Mouse (Mus musculus) lung, embryonic 16.5 days (tissue): ENCODE results near the gene Ypel3. TPM values are rescaled to one million over a fixed set of nuclear protein-coding genes. Genes with fewer than 3 reads are reported as not detected.
"Not testable (repeated sequence)": the region's sequence is repeated elsewhere in the genome, so short reads cannot be mapped to it uniquely, and the experiment has no call there.

Experiments
- ATAC-seq: fragments of 200-750 bp; cut with Nextera tagmentation; 2 replicates; pipeline ENCODE4 v1.8.0; 2017; ENCODE audit warnings: low read depth, mild to moderate bottlenecking, moderate library complexity
- H3K27ac ChIP-seq: fragments of 300-500 bp; sonication (generic); 2 replicates; pipeline ENCODE4 v1.5.1; 2014; ENCODE audit warnings: mild to moderate bottlenecking, control low read depth, low read length
- H3K27me3 ChIP-seq: fragments of 300-500 bp; sonication (generic); 2 replicates; pipeline ENCODE4 v1.6.1; 2014; ENCODE audit warnings: low read depth, low read length, mixed read lengths; ENCODE audit not compliant: control insufficient read depth, insufficient read depth
- H3K36me3 ChIP-seq: fragments of 300-500 bp; sonication (generic); 2 replicates; pipeline ENCODE4 v1.6.1; 2014; ENCODE audit warnings: low read length; ENCODE audit not compliant: control insufficient read depth, insufficient read depth
- H3K4me1 ChIP-seq: fragments of 300-500 bp; sonication (generic); replicated peaks from 2 replicates; pipeline ENCODE4 v1.6.1; 2014; ENCODE audit warnings: low read length, mixed read lengths; ENCODE audit not compliant: control insufficient read depth, insufficient read depth
- H3K4me2 ChIP-seq: fragments of 300-500 bp; sonication (generic); 2 replicates; pipeline ENCODE4 v1.6.1; 2014; ENCODE audit warnings: low read depth, low read length, control low read depth
- H3K4me3 ChIP-seq: fragments of 300-500 bp; sonication (generic); 2 replicates; pipeline ENCODE4 v1.5.1; 2014; ENCODE audit warnings: mild to moderate bottlenecking, low read length, control low read depth
- H3K9ac ChIP-seq: fragments of 300-500 bp; sonication (generic); 2 replicates; pipeline ENCODE4 v1.6.1; 2014; ENCODE audit warnings: low read length, control low read depth
- H3K9me3 ChIP-seq: fragments of 300-500 bp; sonication (generic); 2 replicates; pipeline ENCODE4 v1.6.1; 2016; ENCODE audit warnings: low read length; ENCODE audit not compliant: control insufficient read depth
- WGBS: fragments of 180-500 bp; shearing (Covaris S2); extraction: QIAGEN DNeasy Blood & Tissue Kit; methylation state at CpG from one replicate; pipeline ENCODE4 v1.1.7; 2014; 5-methylcytosine and 5-hydroxymethylcytosine counted together
- polyA plus RNA-seq: library from polyadenylated mRNA; unstranded; fragments of >200 nt; fragmentation: Nextera tagmentation; extraction: Ambion mirVana; gene quantifications from 2 replicates; pipeline ENCODE4 v1.2.1, GENCODE M21; 2015

Gene Ypel3
- polyA plus RNA-seq: 111 and 123 TPM in 2 replicates

DNA sequence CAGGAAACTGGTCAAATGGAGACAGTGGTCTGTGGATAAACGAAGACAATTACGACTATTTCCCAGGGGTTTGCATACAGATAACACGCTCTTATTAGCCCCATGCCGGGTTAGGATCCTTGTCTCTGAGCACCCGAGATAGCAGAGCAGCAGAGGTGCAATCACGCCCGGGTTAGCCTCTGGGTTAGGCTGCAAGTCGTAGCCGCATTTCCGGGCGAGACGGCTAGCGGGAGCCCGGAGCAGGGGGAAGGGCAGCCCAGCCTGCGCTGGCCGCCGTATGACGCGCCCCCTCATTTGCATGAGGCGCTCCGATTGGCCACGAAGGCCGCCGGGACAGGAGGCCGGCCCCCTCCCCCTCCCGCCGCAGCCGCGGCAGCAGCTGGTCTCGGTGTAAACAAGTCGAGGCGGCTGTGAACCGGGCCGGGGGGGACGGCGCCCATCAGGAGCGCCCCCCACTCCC, at the start of gene Ypel3:
Ypel3 (plus strand) TSS at position 358 of the 460 bp plus-strand sequence.
- Histone ChIP-seq H3K27ac (peak within 1 kb of the TSS; percentile 94), H3K4me2 (peak within 1 kb of the TSS; percentile 93), H3K36me3 (peaks cover 6% of the 10 kb centered on the region; the same call in 1 of the 2 replicates), H3K9ac (peak within 1 kb of the TSS; percentile 92), H3K4me3 (peak within 1 kb of the TSS; percentile 75), H3K27me3 (no peaks in the 10 kb centered on the region), H3K9me3 (no peaks in the 10 kb centered on the region), H3K4me1 (peaks cover 37% of the 10 kb centered on the region)
- 0% methylated on average over 28 of the region's 37 CpGs for WGBS
- peak; percentile 93 for ATAC-seq

DNA sequence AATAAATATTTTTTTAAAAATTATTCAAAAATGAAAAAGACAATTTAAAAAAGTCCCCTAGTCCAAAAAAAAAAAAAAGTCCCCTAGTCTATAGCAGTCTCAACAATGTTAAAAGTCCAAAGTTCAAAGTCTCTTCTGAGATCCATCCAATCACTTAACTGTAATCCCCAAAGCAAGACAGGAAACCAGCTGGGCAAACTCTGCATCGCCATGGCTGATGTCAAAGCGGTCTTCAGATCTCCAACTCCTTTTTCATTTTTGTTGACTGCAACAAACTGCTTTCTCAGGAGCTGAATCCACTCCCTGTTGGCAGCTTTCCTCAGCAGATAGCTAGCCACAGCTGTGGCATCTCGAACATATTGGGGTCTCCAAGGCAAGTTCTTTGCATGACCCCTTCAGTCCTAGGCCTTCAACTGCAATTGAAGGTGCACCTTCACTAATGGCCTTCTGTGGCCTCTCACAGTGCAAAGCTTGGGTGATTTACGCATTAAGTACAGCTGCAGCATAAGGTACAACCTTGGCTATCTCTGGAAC, 46.4 kb upstream of the Ypel3 start:
- H3K9me3 ChIP-seq, H3K9ac ChIP-seq, H3K36me3 ChIP-seq, H3K4me1 ChIP-seq, H3K27me3 ChIP-seq, H3K4me2 ChIP-seq, H3K4me3 ChIP-seq: not testable (repeated sequence)
- peak; percentile 91 for ATAC-seq
- WGBS: 51% methylated on average over 4 of the region's 4 CpGs
- peak overlapping the region; percentile 23 for H3K27ac ChIP-seq

DNA sequence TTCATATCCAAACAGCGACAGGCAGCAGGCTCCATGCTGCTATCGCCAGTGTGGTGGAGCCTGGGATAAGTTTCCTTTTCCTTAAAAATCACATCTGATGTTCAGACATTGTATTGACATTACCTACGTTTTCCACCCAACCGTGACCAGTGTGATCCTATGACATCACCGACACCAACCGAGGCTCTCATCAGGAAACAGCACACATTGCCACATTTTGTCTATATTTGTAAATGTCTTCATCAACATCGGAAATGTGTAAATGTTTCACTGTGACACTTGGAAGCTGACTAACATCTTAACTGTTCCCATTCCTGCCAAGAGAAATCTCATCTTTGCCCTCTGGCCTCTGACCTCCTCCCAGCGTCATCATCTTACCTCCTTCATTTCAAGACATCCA, 40.6 kb upstream of the Ypel3 start:
- no peak overlapping the region for H3K9ac ChIP-seq
- no peak for ATAC-seq
- no peaks in the 10 kb centered on the region for H3K4me1 ChIP-seq
- H3K4me3 ChIP-seq: no peak overlapping the region
- H3K27ac ChIP-seq: no peak overlapping the region
- 64% methylated on average over 8 of the region's 8 CpGs for WGBS
- H3K36me3 ChIP-seq: no peaks in the 10 kb centered on the region
- H3K4me2 ChIP-seq: no peak overlapping the region
- H3K27me3 ChIP-seq: no peaks in the 10 kb centered on the region
- no peaks in the 10 kb centered on the region for H3K9me3 ChIP-seq

DNA sequence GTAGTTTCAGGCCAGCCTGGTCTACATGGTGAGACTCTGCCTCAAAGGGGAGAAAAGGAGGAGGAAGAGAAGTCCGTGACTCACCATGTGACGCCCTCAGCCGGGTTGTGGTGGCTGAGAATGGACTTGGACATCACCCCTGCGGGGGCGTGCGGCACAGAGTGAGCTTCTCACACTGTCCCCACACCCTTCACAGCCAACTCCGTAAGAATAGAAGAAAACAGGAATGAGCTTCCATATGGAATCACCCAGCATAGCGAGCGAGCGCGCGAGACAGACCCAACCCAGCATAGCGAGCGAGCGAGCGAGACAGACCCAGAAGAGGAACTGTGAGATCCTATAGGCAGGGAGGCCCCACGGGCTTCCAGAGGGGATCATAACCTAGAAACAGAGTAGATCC, 37.2 kb upstream of the Ypel3 start:
- H3K4me1 ChIP-seq: no peaks in the 10 kb centered on the region
- no peaks in the 10 kb centered on the region for H3K9me3 ChIP-seq
- peak; percentile 20; the same call in 1 of the 2 replicates for ATAC-seq
- H3K4me3 ChIP-seq: no peak overlapping the region
- H3K36me3 ChIP-seq: no peaks in the 10 kb centered on the region
- H3K27me3 ChIP-seq: no peaks in the 10 kb centered on the region
- H3K9ac ChIP-seq: no peak overlapping the region
- WGBS: 80% methylated on average over 17 of the region's 17 CpGs
- H3K27ac ChIP-seq: no peak overlapping the region
- H3K4me2 ChIP-seq: no peak overlapping the region

DNA sequence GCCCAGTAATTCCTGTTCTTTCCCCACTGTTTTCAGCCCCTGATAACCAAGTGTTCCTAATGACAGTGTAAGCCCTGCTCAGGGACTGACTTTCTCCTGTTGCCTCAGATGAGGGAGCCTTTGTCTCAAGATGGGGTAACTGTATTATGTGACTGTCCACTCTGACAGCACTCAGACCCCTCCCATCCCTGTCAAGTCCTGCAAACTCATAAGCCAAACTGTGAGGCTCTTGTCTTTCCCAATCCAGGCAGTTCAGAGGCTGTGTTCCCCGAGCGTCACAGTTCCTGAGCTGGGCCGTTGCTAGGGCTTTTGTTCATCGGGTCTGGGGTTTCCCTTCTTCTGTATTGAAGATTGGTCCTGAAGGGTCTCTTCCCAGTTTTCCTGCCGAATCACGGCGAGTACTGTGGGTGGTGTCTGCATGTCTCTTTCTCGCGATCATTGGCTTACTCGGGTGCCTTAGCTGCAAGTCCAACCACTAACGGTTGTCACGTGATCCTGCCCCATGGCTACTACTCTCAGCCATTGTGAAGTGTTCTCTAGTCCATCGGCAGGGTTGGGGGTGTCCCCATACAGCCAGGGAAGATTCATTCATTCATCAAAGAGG, 36.5 kb upstream of the Ypel3 start:
- Histone ChIP-seq H3K4me2 (no peak overlapping the region), H3K4me1 (no peaks in the 10 kb centered on the region), H3K9me3 (no peaks in the 10 kb centered on the region), H3K27ac (no peak overlapping the region), H3K27me3 (no peaks in the 10 kb centered on the region), H3K36me3 (no peaks in the 10 kb centered on the region), H3K9ac (no peak overlapping the region), H3K4me3 (no peak overlapping the region)
- peak; percentile 34; the same call in 1 of the 2 replicates for ATAC-seq
- WGBS: 73% methylated on average over 13 of the region's 13 CpGs

DNA sequence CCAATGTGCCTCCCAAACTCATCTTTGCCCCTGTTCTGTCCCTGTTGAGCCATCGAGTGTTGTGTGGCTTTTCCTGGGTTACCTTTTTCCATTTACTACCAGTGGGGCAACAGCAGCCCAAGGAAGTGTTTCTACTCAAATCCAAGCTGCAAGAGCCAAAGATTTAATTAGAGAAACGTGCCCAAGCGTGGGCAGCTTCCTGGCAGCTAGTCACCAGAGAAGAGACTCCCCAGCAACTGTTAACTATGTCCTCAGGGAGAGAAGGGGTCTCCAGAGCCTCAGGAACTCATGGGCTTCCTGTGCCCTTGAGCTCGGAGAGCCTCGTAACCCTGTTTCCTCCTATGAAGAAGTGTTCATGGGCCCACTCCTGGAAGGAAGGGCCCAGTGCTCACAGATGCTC, 35.8 kb upstream of the Ypel3 start:
- Histone ChIP-seq H3K27me3 (no peaks in the 10 kb centered on the region), H3K9me3 (no peaks in the 10 kb centered on the region), H3K4me3 (no peak overlapping the region), H3K27ac (no peak overlapping the region), H3K4me1 (no peaks in the 10 kb centered on the region), H3K36me3 (no peaks in the 10 kb centered on the region), H3K9ac (no peak overlapping the region), H3K4me2 (no peak overlapping the region)
- ATAC-seq: no peak
- 71% methylated on average over 5 of the region's 5 CpGs for WGBS

DNA sequence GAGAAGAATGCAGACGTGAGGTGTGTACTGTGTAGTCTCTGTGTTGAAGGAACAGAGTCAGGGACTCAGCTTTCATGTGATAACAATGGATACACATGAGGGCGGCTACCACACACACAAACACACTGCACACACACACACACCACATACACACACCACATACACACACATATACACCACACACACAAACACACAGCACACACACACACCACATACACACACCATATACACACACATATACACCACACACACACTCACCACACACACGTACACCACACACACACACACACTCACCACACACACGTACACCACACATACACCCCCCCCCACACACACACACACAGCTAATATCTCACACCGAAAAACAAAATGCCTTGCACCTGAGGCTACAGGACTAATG, 35.3 kb upstream of the Ypel3 start:
- WGBS: 73% methylated on average over 5 of the region's 5 CpGs
- H3K27me3 ChIP-seq: no peaks in the 10 kb centered on the region
- no peak overlapping the region for H3K9ac ChIP-seq
- no peak for ATAC-seq
- H3K9me3 ChIP-seq: no peaks in the 10 kb centered on the region
- H3K4me1 ChIP-seq: no peaks in the 10 kb centered on the region
- H3K27ac ChIP-seq: no peak overlapping the region
- no peak overlapping the region for H3K4me3 ChIP-seq
- no peak overlapping the region for H3K4me2 ChIP-seq
- H3K36me3 ChIP-seq: no peaks in the 10 kb centered on the region

DNA sequence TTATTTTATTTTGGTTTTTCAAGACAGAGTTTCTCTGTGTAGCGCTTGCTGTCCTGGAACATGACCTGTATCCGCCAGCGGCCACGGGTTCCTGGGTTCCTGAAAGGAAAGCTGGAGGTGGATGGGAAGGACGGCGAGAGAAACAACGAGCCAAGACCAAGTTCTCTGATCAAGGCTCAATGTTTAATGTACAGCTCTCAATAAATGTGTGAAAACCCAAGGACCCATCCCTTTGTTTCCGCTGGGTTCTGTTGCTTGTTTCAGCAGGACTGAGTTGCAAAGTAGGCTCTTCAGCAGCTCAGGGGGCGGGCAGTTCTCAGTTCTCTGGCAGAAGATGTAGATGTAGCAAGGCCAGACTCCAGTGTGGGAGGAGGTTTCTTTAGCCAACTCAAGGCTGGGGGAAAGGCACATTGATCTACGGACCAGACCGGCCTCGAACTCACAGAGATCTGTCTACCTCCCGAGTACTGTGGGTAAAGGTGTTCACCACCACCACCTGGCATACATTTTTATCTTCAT, 34.7 kb upstream of the Ypel3 start:
- Histone ChIP-seq H3K4me1 (no peaks in the 10 kb centered on the region), H3K36me3 (no peaks in the 10 kb centered on the region), H3K27ac (no peak overlapping the region), H3K9ac (no peak overlapping the region), H3K4me3 (no peak overlapping the region), H3K4me2 (no peak overlapping the region), H3K9me3 (no peaks in the 10 kb centered on the region), H3K27me3 (no peaks in the 10 kb centered on the region)
- 87% methylated on average over 13 of the region's 13 CpGs for WGBS
- no peak for ATAC-seq

DNA sequence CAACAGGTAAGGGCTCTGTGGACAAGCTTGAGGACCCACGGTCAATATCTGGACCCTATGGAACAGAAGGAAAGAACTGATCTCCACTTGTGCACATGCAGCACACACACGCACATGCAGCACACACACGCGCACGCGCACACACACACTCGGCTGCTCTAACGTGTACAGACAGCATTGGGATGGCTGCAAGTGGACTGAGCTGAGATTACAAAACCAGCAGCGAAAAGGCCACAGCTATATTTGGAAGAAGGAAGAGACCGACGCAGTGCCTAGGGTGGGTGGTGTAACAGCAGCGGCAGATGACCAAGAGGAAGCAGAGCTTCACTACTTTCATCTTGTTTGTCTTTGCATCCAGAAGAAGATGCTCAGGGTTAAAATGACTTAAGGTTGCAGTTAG, 30.7 kb upstream of the Ypel3 start:
- no peaks in the 10 kb centered on the region for H3K27me3 ChIP-seq
- no peak overlapping the region for H3K9ac ChIP-seq
- H3K27ac ChIP-seq: no peak overlapping the region
- no peaks in the 10 kb centered on the region for H3K9me3 ChIP-seq
- H3K4me1 ChIP-seq: no peaks in the 10 kb centered on the region; the same call in 1 of the 2 replicates
- WGBS: 81% methylated on average over 12 of the region's 12 CpGs
- ATAC-seq: no peak
- H3K4me2 ChIP-seq: no peak overlapping the region
- H3K4me3 ChIP-seq: no peak overlapping the region
- no peaks in the 10 kb centered on the region for H3K36me3 ChIP-seq
